Mouse (Mus musculus) C2C12 (cell line): ENCODE measurements around the gene Pole4.

Source experiments
- CTCF ChIP-seq: IDR thresholded peaks from one replicate; pipeline ENCODE4 v1.5.1; 2011; ENCODE audit not compliant: control insufficient read depth, insufficient read depth, insufficient read length
- MAX ChIP-seq: IDR thresholded peaks from one replicate; pipeline ENCODE4 v1.6.1; 2011; ENCODE audit warnings: mild to moderate bottlenecking, control low read depth
- MYOG ChIP-seq: IDR thresholded peaks from one replicate; pipeline ENCODE4 v1.6.1; 2011; ENCODE audit not compliant: control insufficient read depth, insufficient read length; ENCODE audit errors: extremely low read depth
- USF1 ChIP-seq: IDR thresholded peaks from one replicate; pipeline ENCODE4 v1.6.1; 2011; ENCODE audit warnings: low read depth, mild to moderate bottlenecking, control low read depth, moderate library complexity

DNA sequence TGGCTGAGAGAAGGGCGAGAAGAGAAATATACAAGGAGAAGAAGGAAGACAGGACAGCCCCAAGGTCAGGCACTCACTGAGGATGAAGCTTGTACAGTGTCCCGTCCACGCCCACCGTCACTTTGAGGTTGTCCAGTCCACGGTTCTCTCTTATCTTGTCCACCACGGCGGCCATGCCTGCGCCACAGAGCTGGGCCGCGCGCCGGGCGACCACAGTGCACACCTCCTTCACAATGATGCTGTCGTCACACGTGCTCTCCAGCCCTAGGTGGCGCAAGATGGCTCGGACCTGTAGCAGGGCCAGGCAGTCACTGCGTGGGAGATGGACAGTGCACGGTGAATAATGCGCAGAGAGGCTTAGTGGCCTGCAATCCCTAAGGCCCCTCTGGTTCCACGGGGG lies 23.5 kb upstream of the Pole4 start:
- TF ChIP-seq CTCF, result no peak
- no peak for TF ChIP-seq MYOG
- no peak for TF ChIP-seq MAX
- no peak for TF ChIP-seq USF1
